Mouse (Mus musculus): ENCODE measurements at regions not wholly inside any gene's neighbourhood (a gene's known extent, or its start where the extent isn't known, plus 50 kb on each side); places are given as distances from the start of the nearest gene placed in this dataset.

GRCm38 (mm10) chr10:17034892-17035775 lies 687.9 kb upstream of the Cited2 start:
- no peaks in the 10 kb centered on the region for H3K4me1 ChIP-seq (replicated peaks; ENCODE audit: control insufficient read depth in 2 of 2, insufficient read depth in 2 of 2, low read length in 1 of 2)
- H3K4me3 ChIP-seq (ENCODE audit: insufficient read depth in 1 of 2, low read depth in 2 of 2, low read length in 2 of 2), result no peak overlapping the region
- 64% methylated on average over 2 of the region's 2 CpGs for WGBS (ENCODE audit: insufficient replicate concordance)
- H3K4me2 ChIP-seq (ENCODE audit: low read depth), result no peak overlapping the region
- no peaks in the 10 kb centered on the region for H3K27me3 ChIP-seq (ENCODE audit: control insufficient read depth, insufficient read depth, low read length)
- H3K36me3 ChIP-seq (replicated peaks; ENCODE audit: control insufficient read depth, insufficient read depth, low read depth), result no peaks in the 10 kb centered on the region
- no peak overlapping the region for H3K27ac ChIP-seq
- no peak overlapping the region for H3K9ac ChIP-seq (replicated peaks)
- no peak for DNase-seq (ENCODE audit: low read depth in 3 of 3, low spot score in 3 of 3)
- no peaks in the 10 kb centered on the region for H3K9me3 ChIP-seq (ENCODE audit: control insufficient read depth, low read length)
- TF ChIP-seq EP300 (IDR thresholded peaks at IDR 0.05; ENCODE audit: low read depth) (no peak), CTCF (IDR thresholded peaks at IDR 0.05; ENCODE audit: low read depth) (no peak)
- ATAC-seq (ENCODE audit: insufficient read depth), result no peak

GRCm38 (mm10) chr10:17038259-17039043 lies 684.6 kb upstream of the Cited2 start:
- WGBS (ENCODE audit: insufficient replicate concordance), result 45% methylated on average over 11 of the region's 11 CpGs
- Histone ChIP-seq H3K4me1 (replicated peaks; ENCODE audit: control insufficient read depth in 2 of 2, insufficient read depth in 2 of 2, low read length in 1 of 2) (no peaks in the 10 kb centered on the region), H3K4me2 (ENCODE audit: low read depth) (no peak overlapping the region), H3K4me3 (ENCODE audit: insufficient read depth in 1 of 2, low read depth in 2 of 2, low read length in 2 of 2) (no peak overlapping the region), H3K9ac (replicated peaks) (no peak overlapping the region), H3K36me3 (replicated peaks; ENCODE audit: control insufficient read depth, insufficient read depth, low read depth) (no peaks in the 10 kb centered on the region), H3K9me3 (ENCODE audit: control insufficient read depth, low read length) (no peaks in the 10 kb centered on the region), H3K27ac (no peak overlapping the region), H3K27me3 (ENCODE audit: control insufficient read depth, insufficient read depth, low read length) (no peaks in the 10 kb centered on the region)
- TF ChIP-seq CTCF (IDR thresholded peaks at IDR 0.05; ENCODE audit: low read depth) (no peak), EP300 (IDR thresholded peaks at IDR 0.05; ENCODE audit: low read depth) (no peak)
- DNase-seq (ENCODE audit: low read depth in 3 of 3, low spot score in 3 of 3) (no peak), ATAC-seq (ENCODE audit: insufficient read depth) (no peak)

- TF ChIP-seq CTCF (IDR thresholded peaks at IDR 0.05; ENCODE audit: low read depth) (no peak), EP300 (IDR thresholded peaks at IDR 0.05; ENCODE audit: low read depth) (no peak)
- ATAC-seq (ENCODE audit: insufficient read depth), result no peak
- WGBS (ENCODE audit: insufficient replicate concordance), result 58% methylated on average over 1 of the region's 1 CpGs
Observed at GRCm38 (mm10) chr10:17042090-17042489, 680.9 kb upstream of the Cited2 start.

GRCm38 (mm10) chr10:17042973-17043372 lies 680.0 kb upstream of the Cited2 start:
- no peak overlapping the region for H3K4me3 ChIP-seq (ENCODE audit: insufficient read depth in 1 of 2, low read depth in 2 of 2, low read length in 2 of 2)
- H3K9me3 ChIP-seq (ENCODE audit: control insufficient read depth, low read length), result no peaks in the 10 kb centered on the region
- no peak for DNase-seq (ENCODE audit: low read depth in 3 of 3, low spot score in 3 of 3)
- 36% methylated on average over 3 of the region's 3 CpGs for WGBS (ENCODE audit: insufficient replicate concordance)
- no peak overlapping the region for H3K9ac ChIP-seq (replicated peaks)
- H3K36me3 ChIP-seq (replicated peaks; ENCODE audit: control insufficient read depth, insufficient read depth, low read depth), result no peaks in the 10 kb centered on the region
- no peak overlapping the region for H3K4me2 ChIP-seq (ENCODE audit: low read depth)
- no peak for TF ChIP-seq CTCF (IDR thresholded peaks at IDR 0.05; ENCODE audit: low read depth)
- no peak for TF ChIP-seq EP300 (IDR thresholded peaks at IDR 0.05; ENCODE audit: low read depth)
- H3K4me1 ChIP-seq (replicated peaks; ENCODE audit: control insufficient read depth in 2 of 2, insufficient read depth in 2 of 2, low read length in 1 of 2), result peaks cover 0 to 2% of the 10 kb centered on the region in 2 experiments; a peak in 1 of 4 replicates
- no peaks in the 10 kb centered on the region for H3K27me3 ChIP-seq (ENCODE audit: control insufficient read depth, insufficient read depth, low read length)
- no peak overlapping the region for H3K27ac ChIP-seq
- no peak for ATAC-seq (ENCODE audit: insufficient read depth)

More at GRCm38 (mm10) chr10:17042090-17042489, 680.9 kb upstream of the Cited2 start:
- Histone ChIP-seq H3K9ac (replicated peaks) (no peak overlapping the region), H3K27ac (no peak overlapping the region), H3K27me3 (ENCODE audit: control insufficient read depth, insufficient read depth, low read length) (no peaks in the 10 kb centered on the region), H3K9me3 (ENCODE audit: control insufficient read depth, low read length) (no peaks in the 10 kb centered on the region), H3K4me3 (ENCODE audit: insufficient read depth in 1 of 2, low read depth in 2 of 2, low read length in 2 of 2) (no peak overlapping the region), H3K4me1 (replicated peaks; ENCODE audit: control insufficient read depth in 2 of 2, insufficient read depth in 2 of 2, low read length in 1 of 2) (peaks cover 0 to 2% of the 10 kb centered on the region in 2 experiments; a peak in 1 of 4 replicates), H3K36me3 (replicated peaks; ENCODE audit: control insufficient read depth, insufficient read depth, low read depth) (no peaks in the 10 kb centered on the region), H3K4me2 (ENCODE audit: low read depth) (no peak overlapping the region)
- no peak for DNase-seq (ENCODE audit: low read depth in 3 of 3, low spot score in 3 of 3)

- TF ChIP-seq CTCF (IDR thresholded peaks at IDR 0.05; ENCODE audit: low read depth), result no peak
- TF ChIP-seq EP300 (IDR thresholded peaks at IDR 0.05; ENCODE audit: low read depth), result no peak
- H3K27me3 ChIP-seq (ENCODE audit: control insufficient read depth, insufficient read depth, low read length), result no peaks in the 10 kb centered on the region
- no peaks in the 10 kb centered on the region for H3K36me3 ChIP-seq (replicated peaks; ENCODE audit: control insufficient read depth, insufficient read depth, low read depth)
- WGBS (ENCODE audit: insufficient replicate concordance), result 69% methylated on average over 5 of the region's 5 CpGs
- no peak overlapping the region for H3K9ac ChIP-seq (replicated peaks)
- peaks cover 0 to 2% of the 10 kb centered on the region in 2 experiments; a peak in 1 of 4 replicates for H3K4me1 ChIP-seq (replicated peaks; ENCODE audit: control insufficient read depth in 2 of 2, insufficient read depth in 2 of 2, low read length in 1 of 2)
- no peak overlapping the region for H3K27ac ChIP-seq
- ATAC-seq (ENCODE audit: insufficient read depth) (no peak), DNase-seq (ENCODE audit: low read depth in 3 of 3, low spot score in 3 of 3) (no peak)
- H3K9me3 ChIP-seq (ENCODE audit: control insufficient read depth, low read length), result no peaks in the 10 kb centered on the region
- no peak overlapping the region for H3K4me2 ChIP-seq (ENCODE audit: low read depth)
- no peak overlapping the region for H3K4me3 ChIP-seq (ENCODE audit: insufficient read depth in 1 of 2, low read depth in 2 of 2, low read length in 2 of 2)
Observed at GRCm38 (mm10) chr10:17046765-17047164, 676.3 kb upstream of the Cited2 start.

Data from liver, embryonic 14.5 days (tissue).